Mouse (Mus musculus): ENCODE measurements around the gene Bhlhe23.

Gene Bhlhe23

DNA sequence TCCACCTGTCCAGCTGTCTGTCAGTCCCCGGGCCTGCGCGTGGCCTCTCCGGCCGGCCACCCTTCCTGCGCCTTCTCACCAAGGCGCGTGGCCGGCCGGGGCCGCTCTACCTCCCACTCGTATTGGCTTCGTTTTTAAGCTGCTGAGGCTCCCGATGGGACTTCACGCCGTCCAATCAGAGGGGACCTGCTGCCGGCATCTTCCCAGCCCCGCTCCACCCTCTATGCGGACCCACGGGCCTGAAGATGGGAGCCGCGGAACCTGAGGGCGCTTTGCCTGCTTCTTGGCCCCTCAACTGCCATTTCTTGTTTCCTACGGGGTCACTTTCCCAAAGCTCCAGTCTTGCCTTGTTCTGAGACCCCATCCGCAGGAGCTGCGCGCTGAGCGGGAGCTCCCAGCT is at the start of gene Bhlhe23:
TSS of gene Bhlhe23 (minus strand) at position 108 of the 400 bp plus-strand sequence.
- DNase-seq (ENCODE audit: low read depth, low spot score) = no peak

DNA sequence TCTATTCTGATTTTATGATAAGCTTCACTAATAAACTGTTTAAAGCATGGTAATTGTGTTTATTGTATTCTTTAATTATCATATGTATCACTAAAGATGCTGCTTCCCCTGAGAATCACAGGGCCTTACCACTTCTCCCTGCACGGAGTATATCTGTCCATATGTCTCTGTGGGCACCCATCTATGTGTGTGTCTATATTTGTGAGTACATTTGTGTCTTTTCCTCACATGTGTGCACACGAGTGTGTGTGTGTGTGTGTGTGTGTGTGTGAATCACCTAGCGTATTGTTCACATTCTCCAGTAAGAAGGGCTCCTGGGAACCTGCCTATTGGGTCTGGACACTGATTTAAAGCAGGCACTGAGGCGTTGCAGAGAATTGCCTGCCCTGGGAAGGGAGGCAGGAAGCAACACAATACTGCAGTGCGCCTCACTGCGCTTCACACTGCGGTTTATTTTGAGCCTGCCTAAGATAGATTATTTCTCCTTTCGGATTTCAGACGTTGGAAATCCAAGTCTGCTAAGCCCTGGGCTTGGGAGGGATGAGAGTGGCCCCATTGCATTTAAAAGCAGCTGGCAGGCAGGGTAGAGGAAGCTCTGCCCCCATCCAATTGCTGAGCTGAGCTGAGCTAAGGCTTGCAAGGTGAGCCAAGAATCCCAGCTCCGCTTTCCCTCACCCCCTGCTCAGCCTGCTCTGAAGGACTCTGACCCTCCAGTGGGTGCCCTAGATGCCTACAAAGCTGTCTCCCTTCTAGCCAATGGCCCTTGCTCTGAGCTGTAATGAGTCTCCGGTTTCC is 48.6 kb upstream of the Bhlhe23 start:
- DNase-seq (ENCODE audit: low read depth, low spot score) = no peak

DNA sequence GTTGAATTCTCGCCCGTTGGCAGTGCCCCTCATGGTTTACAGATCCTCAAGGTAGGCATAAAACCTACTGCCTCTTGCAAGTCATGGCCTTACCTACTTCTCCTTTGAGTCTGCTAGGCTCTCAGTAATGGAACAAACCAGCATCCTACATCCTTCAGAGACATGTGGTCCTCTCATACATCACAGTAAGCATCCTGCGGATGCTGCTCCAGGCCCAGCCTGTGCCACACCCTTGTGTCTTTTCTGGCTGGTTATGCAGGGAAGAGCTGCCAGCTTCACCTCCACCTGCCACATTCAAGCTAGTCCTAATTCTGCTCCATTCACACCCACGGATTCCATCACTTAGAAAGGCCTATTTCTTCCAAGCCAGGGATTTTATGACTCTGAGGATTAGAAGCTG is 48.0 kb upstream of the Bhlhe23 start:
- no peak for DNase-seq (ENCODE audit: low read depth, low spot score)

DNA sequence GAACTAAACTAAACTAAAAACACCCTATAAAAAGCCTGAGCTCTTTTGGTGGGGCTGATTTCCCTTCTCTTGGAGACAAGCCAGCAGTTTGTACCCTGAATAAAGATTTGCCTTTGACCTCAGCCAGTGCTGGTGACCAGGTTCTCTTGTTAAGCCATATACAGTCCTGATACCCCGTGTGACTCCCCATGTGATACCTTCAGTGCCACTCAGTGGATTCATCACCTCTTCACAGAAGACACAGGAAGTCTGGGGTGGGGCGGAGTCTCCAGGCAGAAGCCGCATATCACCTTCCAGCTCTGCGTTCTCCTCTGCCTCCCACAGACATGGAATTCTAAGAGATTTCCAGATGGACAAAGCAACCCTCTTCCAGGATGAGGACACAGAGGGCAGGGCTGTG is 47.4 kb upstream of the Bhlhe23 start:
- DNase-seq (ENCODE audit: low read depth, low spot score) = no peak

DNA sequence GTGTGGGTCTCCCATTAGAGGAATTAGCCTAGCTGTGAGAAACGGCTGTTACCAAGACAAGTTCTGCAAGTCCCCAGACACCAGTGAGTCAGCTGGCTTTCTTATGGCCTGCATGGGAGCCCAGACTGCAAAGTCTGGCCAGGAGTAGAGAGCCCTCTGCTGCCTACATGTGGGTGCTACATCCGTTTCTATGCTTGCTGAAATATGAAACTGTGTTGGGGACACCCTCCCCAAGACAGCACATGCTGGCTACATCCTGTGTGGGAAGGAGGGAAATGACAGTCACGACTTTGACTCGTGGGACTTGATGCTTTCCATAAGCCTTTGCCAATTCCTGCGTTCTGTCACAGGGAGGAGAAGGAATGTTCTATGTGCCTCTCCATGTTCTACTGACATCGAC is 45.8 kb upstream of the Bhlhe23 start:
- peak; percentile 12 for DNase-seq (ENCODE audit: low read depth, low spot score)

DNA sequence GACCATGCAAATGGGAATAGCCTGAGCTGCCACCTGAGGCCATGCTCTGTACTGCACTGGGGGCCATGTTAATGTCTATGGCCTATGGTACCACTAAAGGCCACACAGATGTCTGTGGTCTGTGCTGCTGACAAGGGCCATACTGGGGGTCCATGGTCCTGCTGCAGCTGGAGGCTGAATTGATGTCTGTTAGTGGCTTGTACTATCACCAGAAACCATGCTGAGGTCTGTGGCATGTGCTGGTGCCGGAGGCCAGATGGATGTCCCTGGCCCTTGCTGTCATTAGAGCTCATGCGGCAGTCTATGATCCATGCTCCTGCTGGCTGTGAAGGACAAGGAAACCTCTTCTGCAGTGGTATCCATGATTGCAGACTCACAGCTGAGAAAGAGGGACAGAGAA is 42.8 kb upstream of the Bhlhe23 start:
- DNase-seq (ENCODE audit: low read depth, low spot score) = no peak

DNA sequence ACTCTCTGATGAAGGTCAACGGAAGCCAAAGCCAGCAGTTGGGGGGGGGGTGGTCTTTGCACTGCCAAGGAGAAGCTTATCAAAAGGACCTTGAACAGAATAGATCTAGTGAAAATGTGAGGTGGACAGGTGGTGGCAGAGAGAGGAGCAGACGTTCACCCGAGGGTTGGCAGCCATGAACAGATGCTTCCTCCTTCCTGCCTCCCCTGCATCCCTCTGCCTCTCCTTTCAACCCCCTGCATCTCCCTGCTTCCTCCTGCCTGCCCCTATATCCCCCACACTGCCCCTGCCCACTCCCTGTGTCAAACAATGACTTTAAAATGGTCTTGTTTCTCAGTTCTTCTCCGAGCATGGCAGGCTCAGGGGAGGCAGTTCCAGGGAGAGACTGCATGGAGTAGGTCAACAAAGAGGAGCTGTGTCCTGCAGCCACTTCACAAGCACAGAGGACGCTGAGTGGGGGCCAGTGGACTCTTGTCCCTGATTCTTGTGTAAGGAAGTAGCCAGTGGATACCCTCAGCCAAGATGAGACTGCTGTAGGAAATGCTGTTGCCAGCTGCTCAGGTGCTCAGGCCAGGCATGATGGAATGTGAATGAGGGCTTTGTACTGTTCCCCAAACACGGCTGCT is 39.9 kb upstream of the Bhlhe23 start:
- no peak for DNase-seq (ENCODE audit: low read depth, low spot score)

DNA sequence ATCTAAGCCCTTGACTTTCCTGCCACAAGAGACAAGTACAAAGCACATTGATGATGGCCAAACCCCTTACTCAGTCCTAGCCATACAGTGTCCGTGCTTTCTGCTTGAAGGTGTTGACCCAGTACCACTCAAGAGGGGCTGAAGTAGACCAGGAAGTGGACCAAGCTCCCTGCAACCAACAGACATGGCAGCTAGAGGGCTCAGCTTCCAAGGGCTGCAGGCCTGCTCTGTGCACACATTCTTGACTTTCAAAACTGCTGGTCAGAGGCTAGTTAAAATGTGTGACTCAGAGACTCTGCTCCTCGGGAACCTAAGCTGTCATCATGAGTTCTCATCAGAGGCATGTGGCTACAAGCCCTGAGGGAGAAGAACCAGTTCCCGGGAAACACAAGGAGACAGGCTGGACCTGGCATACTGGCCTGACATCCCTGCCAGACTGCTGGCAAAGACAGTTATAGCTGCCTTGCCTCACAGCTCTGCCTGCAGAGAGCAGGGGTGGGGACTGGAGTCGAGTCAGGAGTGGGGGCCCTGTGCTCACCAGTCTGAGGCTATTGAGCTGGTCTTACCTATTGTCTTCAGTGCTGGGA is 37.4 kb upstream of the Bhlhe23 start:
- DNase-seq (ENCODE audit: low read depth, low spot score) = no peak

DNA sequence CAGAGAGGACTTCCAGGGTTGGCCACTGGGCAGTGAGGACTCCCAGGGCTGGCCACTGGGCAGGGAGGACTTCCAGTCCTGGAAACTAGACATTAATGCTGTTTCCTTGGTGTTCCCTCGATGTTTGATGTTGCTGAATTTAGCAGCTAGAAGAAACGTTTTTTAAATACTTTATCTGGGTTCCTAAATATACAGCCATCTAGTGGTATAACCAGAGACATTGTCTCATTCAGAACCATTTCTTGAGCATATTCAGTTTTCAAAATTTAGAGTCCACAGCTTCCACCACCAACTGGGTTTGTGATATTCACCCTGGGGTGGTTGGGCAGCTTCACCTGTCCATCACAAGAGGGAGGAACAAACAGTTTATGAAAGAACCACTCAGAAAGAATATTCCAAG is 34.3 kb upstream of the Bhlhe23 start:
- no peak for DNase-seq (ENCODE audit: low read depth, low spot score)

DNA sequence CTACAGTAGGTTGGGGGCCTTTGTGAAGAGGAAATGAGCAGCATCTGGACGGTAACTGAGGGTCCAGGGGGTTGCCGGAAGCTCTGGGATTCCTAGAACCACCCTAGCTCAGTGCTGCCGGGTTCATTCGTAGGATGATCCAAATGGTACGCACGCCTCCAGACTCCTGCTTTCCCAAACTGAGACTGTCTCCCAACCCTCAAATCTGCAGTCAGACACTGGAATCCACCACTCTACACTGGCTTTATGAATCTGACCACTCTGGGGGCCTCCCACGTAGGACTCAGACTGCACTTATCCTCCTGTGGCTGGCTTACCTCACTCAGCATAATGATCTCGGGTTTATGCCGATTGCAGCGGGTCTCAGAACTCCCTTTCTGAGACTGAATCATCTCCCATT is 32.8 kb upstream of the Bhlhe23 start:
- DNase-seq (ENCODE audit: low read depth, low spot score) = no peak

DNA sequence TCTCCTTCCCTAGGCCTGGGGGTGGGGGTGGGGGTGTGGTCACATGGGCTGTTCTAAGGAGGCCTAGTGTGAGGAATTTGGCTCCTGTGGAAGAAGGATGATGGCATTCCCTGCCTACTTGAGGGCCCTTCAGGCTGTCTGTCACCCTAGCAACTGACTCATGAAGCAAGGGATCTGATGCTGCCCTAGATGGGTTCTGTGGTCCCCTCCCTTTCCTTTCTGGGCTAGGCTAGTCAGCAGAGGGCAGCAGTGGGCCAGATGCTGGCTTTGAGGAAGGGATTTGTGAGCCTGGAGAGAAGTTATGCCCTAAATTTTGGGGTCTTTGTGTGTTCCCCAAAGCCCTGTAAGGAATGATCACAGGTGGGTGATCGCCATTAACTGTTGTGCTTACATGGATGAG is 29.3 kb upstream of the Bhlhe23 start:
- DNase-seq (ENCODE audit: low read depth, low spot score) = peak; percentile 11

DNA sequence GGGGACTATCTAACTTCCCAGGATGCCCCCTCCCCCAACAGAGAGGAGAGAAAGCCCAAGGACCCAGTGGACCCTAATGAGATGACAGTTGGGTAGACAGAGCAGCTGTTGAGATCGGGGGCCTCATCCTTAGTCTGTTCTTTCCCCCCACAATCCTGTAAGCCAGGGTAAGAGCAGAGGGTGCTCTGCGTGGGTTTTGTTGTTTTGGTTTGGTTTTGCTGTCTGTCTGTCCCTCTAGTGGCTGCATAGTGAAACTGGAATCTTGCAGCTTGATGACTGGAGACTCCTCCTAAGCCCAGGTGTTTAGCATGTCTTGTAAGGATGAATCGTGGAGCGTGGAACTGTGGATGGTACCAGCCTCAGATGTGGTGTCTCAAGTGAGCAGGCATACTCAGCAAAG is 19.3 kb upstream of the Bhlhe23 start:
- DNase-seq (ENCODE audit: low read depth, low spot score) = no peak

DNA sequence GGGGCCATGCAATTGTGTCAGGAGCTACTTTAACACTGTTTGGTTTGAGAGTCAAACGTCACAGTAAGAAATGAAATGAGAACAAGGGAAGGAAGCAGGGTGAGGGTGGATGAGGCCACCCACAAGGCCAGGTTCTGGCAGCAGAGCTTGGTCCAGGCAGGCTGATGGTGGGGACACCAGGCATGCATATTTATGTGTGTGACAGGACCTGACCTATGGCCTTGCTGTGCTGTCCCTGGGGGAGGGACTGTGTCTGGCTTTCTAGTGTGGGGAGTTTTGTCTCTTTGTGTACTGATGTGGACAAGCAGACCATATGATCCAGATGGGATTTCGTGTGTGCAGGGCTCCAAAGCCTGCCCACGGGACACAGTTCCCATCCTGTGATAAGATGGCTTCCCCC is 18.9 kb upstream of the Bhlhe23 start:
- no peak for DNase-seq (ENCODE audit: low read depth, low spot score)

DNA sequence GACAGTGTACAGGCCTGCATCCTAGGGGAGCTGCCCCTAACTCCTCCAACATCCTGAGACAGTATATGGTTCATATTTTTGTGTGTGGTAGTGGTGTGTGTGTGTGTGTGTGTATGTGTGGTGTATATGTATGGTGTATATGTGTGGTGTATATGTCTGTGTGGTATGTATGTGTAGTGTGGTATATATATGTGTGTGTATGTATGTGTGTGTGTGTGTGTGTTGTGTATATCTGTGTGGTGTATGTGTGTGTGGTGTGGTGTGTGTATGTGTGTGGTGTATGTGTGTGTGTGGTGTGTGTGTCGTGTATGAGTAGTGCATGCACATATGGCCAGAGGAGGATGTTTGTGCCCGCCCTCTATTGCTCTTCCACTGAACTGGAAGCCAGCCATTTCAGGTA is 17.7 kb upstream of the Bhlhe23 start:
- no peak for DNase-seq (ENCODE audit: low read depth, low spot score)

DNA sequence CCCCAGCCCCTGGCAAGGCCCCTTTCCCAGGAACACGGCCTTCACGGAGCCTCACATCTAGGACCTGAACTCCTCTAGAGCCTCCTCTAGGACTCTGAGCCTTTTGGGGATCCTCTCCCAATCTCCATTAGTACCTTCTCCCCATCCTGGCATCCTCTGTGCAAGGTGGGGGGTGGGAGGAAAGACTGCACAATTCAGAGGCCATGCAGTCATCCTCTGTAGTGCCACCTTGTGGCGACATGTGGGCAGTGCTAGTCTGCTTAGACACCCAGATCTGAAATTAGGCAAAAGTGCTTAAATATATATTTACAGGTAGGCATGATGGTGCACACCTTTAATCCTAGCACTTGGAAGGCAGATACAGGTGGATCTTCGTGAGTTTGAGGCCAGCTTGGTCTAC is 15.0 kb upstream of the Bhlhe23 start:
- peak; percentile 66 for DNase-seq (ENCODE audit: low read depth, low spot score)

DNA sequence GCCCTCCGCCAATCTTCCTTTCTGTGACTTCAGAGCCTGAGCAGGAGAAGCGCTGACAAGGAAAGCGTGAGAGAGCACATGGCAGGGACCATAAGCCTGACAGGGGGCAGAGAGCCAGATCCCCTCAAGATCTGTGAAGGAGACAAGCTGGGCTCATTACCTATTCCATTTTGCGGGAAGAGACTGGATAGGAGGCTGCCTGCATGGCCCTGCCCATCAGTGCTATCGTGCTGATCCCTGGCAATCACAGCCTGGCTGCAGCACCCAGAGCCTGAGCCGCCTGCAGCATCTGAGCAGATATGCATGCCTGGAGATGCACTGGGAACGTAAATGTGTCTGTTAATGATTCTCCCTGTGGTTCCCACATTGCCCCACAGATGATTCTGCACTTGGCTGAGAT is 12.1 kb upstream of the Bhlhe23 start:
- no peak for DNase-seq (ENCODE audit: low read depth, low spot score)

DNA sequence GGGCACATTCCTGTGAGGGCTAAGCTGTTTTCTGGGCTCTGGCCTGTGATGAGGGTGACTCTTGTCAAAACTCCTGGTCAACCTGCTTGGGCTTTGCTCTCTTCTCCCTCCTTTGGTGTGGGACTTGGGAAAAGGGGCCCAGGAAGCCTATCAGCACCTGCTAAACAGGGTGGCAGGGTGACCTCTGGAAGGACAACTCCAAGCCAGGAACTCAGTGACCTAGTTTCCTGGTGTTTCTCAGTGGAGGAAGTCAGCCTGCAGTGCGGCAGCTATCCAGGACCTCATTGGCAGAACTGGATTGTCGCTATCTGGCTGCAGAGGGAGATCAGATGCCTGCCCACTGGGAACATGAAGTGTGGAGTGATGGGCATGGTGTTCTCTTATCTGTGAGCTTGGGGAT is 11.7 kb upstream of the Bhlhe23 start:
- DNase-seq (ENCODE audit: low read depth, low spot score) = no peak

DNA sequence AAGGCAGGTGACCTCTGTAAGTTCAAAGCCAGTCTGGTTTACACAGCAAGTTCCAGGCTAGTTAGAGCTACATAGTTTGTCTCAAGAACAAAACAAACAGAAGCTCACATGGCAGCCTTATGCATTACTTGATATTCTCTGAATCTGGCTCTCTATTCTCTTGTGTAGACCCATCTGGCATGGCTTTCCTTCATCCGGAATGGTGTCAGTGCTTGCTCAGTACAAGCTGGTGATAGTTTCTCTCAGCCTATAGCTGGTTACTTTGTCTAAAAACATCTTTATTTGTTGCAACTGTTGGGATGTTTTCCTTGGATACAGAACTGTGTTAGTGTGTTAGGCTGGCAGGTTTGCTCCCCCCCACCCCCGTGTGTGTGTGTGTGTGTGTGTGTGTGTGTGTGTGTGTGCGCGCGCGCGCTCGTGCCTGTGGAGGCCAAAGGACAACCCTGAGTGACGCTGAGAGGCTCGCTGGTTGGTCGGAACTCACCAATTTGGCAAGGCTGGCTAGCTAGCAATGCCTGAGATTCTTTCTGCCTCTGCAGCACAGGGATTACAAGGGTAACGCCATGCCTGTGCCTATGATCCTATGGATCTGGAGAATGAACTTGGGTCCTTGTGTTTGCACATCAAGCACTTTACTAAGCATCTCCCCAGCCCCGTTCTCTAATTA is 11.0 kb upstream of the Bhlhe23 start:
- DNase-seq (ENCODE audit: low read depth, low spot score) = no peak

DNA sequence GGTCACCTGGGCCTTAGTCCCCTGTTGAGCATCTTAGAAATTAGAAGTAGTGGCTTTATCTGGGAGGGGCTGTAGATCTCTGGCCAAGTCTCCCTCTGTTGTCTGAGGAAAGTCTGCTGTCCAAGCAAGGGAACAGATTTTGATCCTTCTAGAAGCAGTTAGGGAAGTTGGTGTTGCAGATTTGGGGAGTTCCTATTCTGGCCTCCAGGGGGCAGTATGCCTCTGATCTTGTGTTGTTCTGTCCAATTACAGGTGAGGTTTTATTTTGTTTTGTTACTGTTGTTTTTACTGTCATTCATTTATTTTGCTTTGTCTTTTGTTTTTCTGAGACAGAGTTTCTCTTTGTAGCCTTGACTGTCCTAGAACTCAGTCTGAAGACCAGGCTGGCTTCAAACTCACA is 10.0 kb upstream of the Bhlhe23 start:
- peak; percentile 73 for DNase-seq (ENCODE audit: low read depth, low spot score)

DNA sequence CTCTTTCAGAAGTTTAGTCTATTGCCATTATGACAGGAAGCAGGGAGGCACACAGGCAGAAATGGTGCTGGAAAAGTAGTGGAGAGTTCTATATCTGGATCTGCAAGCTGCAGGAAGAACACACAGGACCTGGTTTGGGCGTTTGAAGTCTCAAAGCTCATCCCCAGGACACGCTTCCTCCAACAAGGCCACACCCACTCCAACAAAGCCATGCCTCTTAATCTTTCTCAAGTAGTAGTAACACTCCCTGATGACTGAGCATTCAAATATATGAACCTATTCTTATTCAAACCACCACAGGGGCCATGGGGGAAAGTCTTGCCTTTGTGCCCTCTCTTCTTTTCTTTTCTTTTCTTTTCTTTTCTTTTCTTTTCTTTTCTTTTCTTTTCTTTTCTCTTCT is 3.6 kb upstream of the Bhlhe23 start:
- no peak for DNase-seq (ENCODE audit: low read depth, low spot score)

DNA sequence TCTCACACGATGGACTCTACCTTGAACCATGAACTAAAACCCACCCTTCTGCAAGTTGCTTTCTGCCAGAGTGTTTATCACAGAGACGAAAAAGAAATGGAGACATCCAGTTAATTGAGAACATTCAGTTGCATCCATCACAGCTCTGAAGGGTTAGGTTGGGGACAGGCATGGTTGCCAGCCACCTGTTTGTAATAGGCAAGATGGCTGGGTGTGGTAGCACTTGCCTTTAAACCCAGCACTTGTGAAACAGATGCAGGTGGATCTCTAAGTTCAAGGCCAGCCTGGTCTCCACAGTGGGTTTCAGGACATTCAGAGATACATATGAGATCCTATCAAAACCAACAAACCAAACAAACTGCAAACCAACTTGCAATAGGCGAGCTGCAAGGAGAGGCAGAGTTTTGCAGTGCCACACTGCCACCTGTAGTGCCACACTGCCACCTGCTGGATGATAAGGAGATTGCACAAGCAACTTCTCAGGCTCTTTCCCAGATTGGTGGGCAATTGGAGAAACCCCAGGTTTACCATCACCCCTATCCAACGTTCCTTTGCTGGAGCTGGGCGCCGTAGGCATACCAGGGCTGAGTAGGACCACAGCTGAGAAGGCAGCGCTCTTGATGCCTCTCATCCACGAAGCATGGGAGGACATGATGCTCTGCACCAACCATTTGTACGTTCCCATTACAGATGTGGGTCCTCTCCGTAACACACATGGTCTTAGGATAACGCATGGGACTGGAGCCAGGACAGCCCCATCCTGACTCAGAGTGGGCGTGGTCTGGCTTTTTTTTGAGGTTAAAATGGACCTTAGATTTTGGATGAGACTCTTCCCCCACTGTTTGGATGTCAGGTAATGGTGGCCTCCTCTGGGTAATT is 2.8 kb upstream of the Bhlhe23 start:
- peak; percentile 83 for DNase-seq (ENCODE audit: low read depth, low spot score)

DNA sequence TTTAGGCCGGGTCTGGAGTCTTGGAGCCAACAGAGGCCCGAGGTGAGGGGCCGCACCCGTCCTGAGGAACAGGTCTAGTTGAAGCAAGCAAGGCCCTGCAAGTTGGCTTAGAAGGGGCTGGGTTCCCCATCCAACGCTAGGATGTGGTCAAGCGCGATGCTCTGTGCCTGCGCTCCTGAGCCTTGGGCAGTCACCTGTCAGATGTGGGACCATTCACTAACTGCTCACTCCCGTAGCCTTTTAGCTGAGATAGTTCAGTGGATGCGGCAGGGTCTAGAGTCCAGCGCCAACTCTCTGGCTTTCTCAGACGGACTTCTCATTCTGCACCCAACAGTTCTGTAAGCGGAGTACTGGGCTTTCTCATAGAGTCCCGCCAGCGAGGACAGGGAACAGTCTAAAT is 1.1 kb downstream of the Bhlhe23 start:
- DNase-seq (ENCODE audit: low read depth, low spot score) = no peak

Data from CD4-positive, CD25-positive, alpha-beta regulatory T cell, adult 2 months (primary cell).